Mouse (Mus musculus) thymus, adult 2 months (tissue): Measurements from ENCODE around the gene Mrps21.

ENCODE experiments used
- CTCF ChIP-seq: fragments of 200-500 bp; IDR thresholded peaks from 2 replicates; pipeline ENCODE4 v1.5.1; 2012; ENCODE audit warnings: mild to moderate bottlenecking, control low read depth, low read length, moderate library complexity, borderline replicate concordance; ENCODE audit not compliant: control insufficient read depth, poor library complexity, insufficient read depth; ENCODE audit errors: extremely low read depth
- POLR2A ChIP-seq: fragments of 200-500 bp; IDR thresholded peaks from 2 replicates; pipeline ENCODE4 v1.6.1; 2012; ENCODE audit warnings: mild to moderate bottlenecking, low read length, control low read depth, moderate library complexity; ENCODE audit not compliant: control insufficient read depth, poor library complexity, insufficient read depth; ENCODE audit errors: extremely low read depth

DNA sequence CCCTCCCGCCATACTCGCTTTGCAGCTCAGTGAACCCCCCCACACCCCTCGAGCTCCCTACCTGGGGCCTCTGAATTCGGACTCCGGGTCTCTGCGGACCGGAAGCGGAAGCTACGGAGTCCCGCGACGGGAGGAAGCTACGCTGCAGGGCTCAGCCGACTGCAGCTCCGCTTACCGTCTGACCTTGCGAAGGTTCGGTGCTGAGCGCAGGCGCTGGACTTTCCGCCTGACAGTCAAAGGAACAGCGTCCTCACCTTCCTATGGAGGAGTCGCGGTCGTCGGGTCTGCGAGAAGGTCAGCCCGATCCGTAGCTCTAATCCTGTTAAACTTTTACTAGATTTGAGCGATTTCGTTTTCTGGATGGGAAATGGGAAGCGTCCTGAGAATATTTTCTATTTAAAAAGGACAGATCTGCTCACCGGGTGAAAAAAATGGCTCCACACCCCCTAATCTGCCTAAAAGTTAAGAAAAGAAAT is at the start of gene Mrps21:
- TF ChIP-seq CTCF (0 out of 2 replicates have a peak, but pooled peaks have one; percentile 24), POLR2A (peak; percentile 77)
